Mouse (Mus musculus): ENCODE data around the gene Mto1. TPM values are rescaled to one million over a fixed set of nuclear protein-coding genes. Genes with fewer than 3 reads are reported as not detected.
A peak's percentile ranks its signal among the peaks of the same experiment; 100 is the strongest.
"Not testable (repeated sequence)": the region's sequence is repeated elsewhere in the genome, so short reads cannot be mapped to it uniquely, and the experiment has no call there.

Gene Mto1
- polyA plus RNA-seq, 1 experiment: 7.3 TPM

- TF ChIP-seq POLR2A (IDR thresholded peaks at IDR 0.05; ENCODE audit: low read depth, low read length): peak; percentile 33; the same call in 1 of the 2 replicates
- no peak for TF ChIP-seq CTCF (IDR thresholded peaks at IDR 0.05; ENCODE audit: extremely low read depth, insufficient read length, insufficient replicate concordance, low read depth, low read length)
- H3K4me3 ChIP-seq (ENCODE audit: low read depth, low read length): peak overlapping the region; percentile 98
- H3K27me3 ChIP-seq (ENCODE audit: control insufficient read depth, insufficient read depth, low read length): no peaks in the 10 kb centered on the region
- peaks cover 3% of the 10 kb centered on the region; the same call in 1 of the 2 replicates for H3K4me1 ChIP-seq (ENCODE audit: control insufficient read depth, insufficient read depth, insufficient read length, low read length)
- WGBS: under 1% methylated on average over 46 of the region's 46 CpGs
- H3K36me3 ChIP-seq (ENCODE audit: control insufficient read depth, insufficient read depth, low read length): peaks cover 35% of the 10 kb centered on the region
- H3K27ac ChIP-seq (ENCODE audit: insufficient read depth, low read depth, low read length): peak overlapping the region; percentile 98
These were observed 32.8 kb downstream of the Mto1 start for GRCm38 (mm10) chr9:78480706-78481358.

GRCm38 (mm10) chr9:78481423-78482331, 33.7 kb downstream of the Mto1 start:
- peaks cover 3% of the 10 kb centered on the region; the same call in 1 of the 2 replicates for H3K4me1 ChIP-seq (ENCODE audit: control insufficient read depth, insufficient read depth, insufficient read length, low read length)
- H3K4me3 ChIP-seq (ENCODE audit: low read depth, low read length): peak overlapping the region; percentile 98
- TF ChIP-seq POLR2A (IDR thresholded peaks at IDR 0.05; ENCODE audit: low read depth, low read length) (peak; percentile 99), CTCF (IDR thresholded peaks at IDR 0.05; ENCODE audit: extremely low read depth, insufficient read length, insufficient replicate concordance, low read depth, low read length) (no peak)
- WGBS: under 1% methylated on average over 76 of the region's 77 CpGs
- no peaks in the 10 kb centered on the region for H3K27me3 ChIP-seq (ENCODE audit: control insufficient read depth, insufficient read depth, low read length)
- peak overlapping the region; percentile 98 for H3K27ac ChIP-seq (ENCODE audit: insufficient read depth, low read depth, low read length)
- H3K36me3 ChIP-seq (ENCODE audit: control insufficient read depth, insufficient read depth, low read length): peaks cover 28% of the 10 kb centered on the region

- Histone ChIP-seq H3K36me3 (ENCODE audit: control insufficient read depth, insufficient read depth, low read length) (peaks cover 23% of the 10 kb centered on the region), H3K4me3 (ENCODE audit: low read depth, low read length) (peak overlapping the region; percentile 98), H3K27me3 (ENCODE audit: control insufficient read depth, insufficient read depth, low read length) (no peaks in the 10 kb centered on the region), H3K27ac (ENCODE audit: insufficient read depth, low read depth, low read length) (peak overlapping the region; percentile 94), H3K4me1 (ENCODE audit: control insufficient read depth, insufficient read depth, insufficient read length, low read length) (peaks cover 3% of the 10 kb centered on the region; the same call in 1 of the 2 replicates)
- 25% methylated on average over 3 of the region's 3 CpGs for WGBS
- TF ChIP-seq POLR2A (IDR thresholded peaks at IDR 0.05; ENCODE audit: low read depth, low read length) (no peak), CTCF (IDR thresholded peaks at IDR 0.05; ENCODE audit: extremely low read depth, insufficient read length, insufficient replicate concordance, low read depth, low read length) (no peak)
These were observed 34.4 kb downstream of the Mto1 start for GRCm38 (mm10) chr9:78482386-78482785.

- no peak overlapping the region for H3K4me3 ChIP-seq (ENCODE audit: low read depth, low read length)
- H3K4me1 ChIP-seq (ENCODE audit: control insufficient read depth, insufficient read depth, insufficient read length, low read length): peaks cover 6% of the 10 kb centered on the region; the same call in 1 of the 2 replicates
- H3K27me3 ChIP-seq (ENCODE audit: control insufficient read depth, insufficient read depth, low read length): no peaks in the 10 kb centered on the region
- peaks cover 6% of the 10 kb centered on the region for H3K36me3 ChIP-seq (ENCODE audit: control insufficient read depth, insufficient read depth, low read length)
- no peak for TF ChIP-seq CTCF (IDR thresholded peaks at IDR 0.05; ENCODE audit: extremely low read depth, insufficient read length, insufficient replicate concordance, low read depth, low read length)
- no peak for TF ChIP-seq POLR2A (IDR thresholded peaks at IDR 0.05; ENCODE audit: low read depth, low read length)
- 93% methylated on average over 3 of the region's 3 CpGs for WGBS
- H3K27ac ChIP-seq (ENCODE audit: insufficient read depth, low read depth, low read length): no peak overlapping the region
These were observed 36.7 kb downstream of the Mto1 start for GRCm38 (mm10) chr9:78484660-78485059.

GRCm38 (mm10) chr9:78488021-78488420, 40.0 kb downstream of the Mto1 start:
- H3K4me1 ChIP-seq (ENCODE audit: control insufficient read depth, insufficient read depth, insufficient read length, low read length); H3K4me3 ChIP-seq (ENCODE audit: low read depth, low read length); H3K27me3 ChIP-seq (ENCODE audit: control insufficient read depth, insufficient read depth, low read length); H3K27ac ChIP-seq (ENCODE audit: insufficient read depth, low read depth, low read length); H3K36me3 ChIP-seq (ENCODE audit: control insufficient read depth, insufficient read depth, low read length): not testable (repeated sequence)
- WGBS: 57% methylated on average over 5 of the region's 5 CpGs

GRCm38 (mm10) chr9:78488890-78489420, 40.9 kb downstream of the Mto1 start, which contains the start of gene Eef1a1:
Gene Eef1a1, minus strand, starts transcription at chr9:78489151.
- no peak for TF ChIP-seq POLR2A (IDR thresholded peaks at IDR 0.05; ENCODE audit: low read depth, low read length)
- no peak for TF ChIP-seq CTCF (IDR thresholded peaks at IDR 0.05; ENCODE audit: extremely low read depth, insufficient read length, insufficient replicate concordance, low read depth, low read length)
- 2% methylated on average over 20 of the region's 20 CpGs for WGBS

GRCm38 (mm10) chr9:78491169-78491568, 43.2 kb downstream of the Mto1 start:
- no peaks in the 10 kb centered on the region for H3K27me3 ChIP-seq (ENCODE audit: control insufficient read depth, insufficient read depth, low read length)
- H3K4me1 ChIP-seq (ENCODE audit: control insufficient read depth, insufficient read depth, insufficient read length, low read length): peaks cover 8% of the 10 kb centered on the region; the same call in 1 of the 2 replicates
- TF ChIP-seq POLR2A (IDR thresholded peaks at IDR 0.05; ENCODE audit: low read depth, low read length): no peak
- no peak for TF ChIP-seq CTCF (IDR thresholded peaks at IDR 0.05; ENCODE audit: extremely low read depth, insufficient read length, insufficient replicate concordance, low read depth, low read length)
- H3K36me3 ChIP-seq (ENCODE audit: control insufficient read depth, insufficient read depth, low read length): no peaks in the 10 kb centered on the region
- H3K4me3 ChIP-seq (ENCODE audit: low read depth, low read length): no peak overlapping the region
- H3K27ac ChIP-seq (ENCODE audit: insufficient read depth, low read depth, low read length): no peak overlapping the region
- WGBS: 36% methylated on average over 3 of the region's 3 CpGs

More at GRCm38 (mm10) chr9:78488890-78489420, 40.9 kb downstream of the Mto1 start, which contains the start of gene Eef1a1:
- Histone ChIP-seq H3K4me1 (ENCODE audit: control insufficient read depth, insufficient read depth, insufficient read length, low read length) (peaks cover 8% of the 10 kb centered on the region; the same call in 1 of the 2 replicates), H3K4me3 (ENCODE audit: low read depth, low read length) (peak within 1 kb of the TSS; percentile 50), H3K27ac (ENCODE audit: insufficient read depth, low read depth, low read length) (peak within 1 kb of the TSS; percentile 75), H3K36me3 (ENCODE audit: control insufficient read depth, insufficient read depth, low read length) (no peaks in the 10 kb centered on the region), H3K27me3 (ENCODE audit: control insufficient read depth, insufficient read depth, low read length) (no peaks in the 10 kb centered on the region)
